Mouse (Mus musculus) left cerebral cortex, adult 11 months (tissue): ENCODE data around the gene Zbtb44.
"Not testable (repeated sequence)": the region's sequence is repeated elsewhere in the genome, so short reads cannot be mapped to it uniquely, and the experiment has no call there.

Source experiments
- DNase-seq: peaks from one replicate; pipeline ENCODE4 v3.0.0; 2022; ENCODE audit warnings: low spot score

Gene Zbtb44

DNA sequence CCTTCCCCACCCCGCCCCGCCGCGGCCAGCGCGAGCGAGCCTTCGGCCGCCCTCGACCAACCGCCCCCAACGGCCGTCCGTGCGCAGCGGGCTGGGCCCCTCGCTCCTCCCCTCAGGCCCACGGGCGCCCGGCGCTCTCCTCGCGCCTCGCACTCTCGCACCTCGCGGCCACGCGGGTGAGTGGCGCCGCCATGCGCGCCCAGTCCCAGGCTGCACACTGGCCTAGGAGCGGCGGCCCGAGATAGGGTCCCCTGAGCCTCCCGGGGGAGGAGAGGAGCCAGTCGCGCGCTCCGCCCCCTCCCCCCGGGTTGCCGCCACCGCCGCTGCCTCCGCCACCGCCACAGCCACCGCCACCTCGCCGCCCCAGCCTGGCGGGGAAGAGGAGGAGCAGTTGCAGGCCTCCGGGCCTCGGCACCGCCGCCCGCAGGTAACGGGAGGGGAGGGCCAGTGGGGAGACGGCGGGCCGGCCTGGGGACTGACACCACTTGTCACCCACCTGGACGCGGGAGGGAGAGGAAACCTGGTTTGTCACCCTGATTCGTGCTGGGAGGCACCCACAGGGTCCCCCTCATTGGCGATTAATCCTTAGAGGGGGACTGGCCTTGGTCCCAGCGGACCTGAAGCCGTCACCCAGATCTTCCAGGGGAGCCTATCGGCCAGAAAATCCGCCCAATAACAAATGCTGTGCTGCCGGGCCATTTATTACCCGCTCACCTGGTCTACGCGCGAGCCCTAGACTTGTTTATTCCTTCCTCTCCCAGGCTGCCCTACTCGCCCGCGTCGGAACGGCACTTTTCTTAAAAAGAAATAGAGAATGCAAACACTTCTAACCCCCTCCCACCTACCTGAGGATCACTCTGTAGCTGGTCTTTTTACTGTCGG is at the start of gene Zbtb44:
Gene Zbtb44 (plus strand): TSS at position 113 of the 882 bp plus-strand sequence.
- DNase-seq: peak; percentile 34

DNA sequence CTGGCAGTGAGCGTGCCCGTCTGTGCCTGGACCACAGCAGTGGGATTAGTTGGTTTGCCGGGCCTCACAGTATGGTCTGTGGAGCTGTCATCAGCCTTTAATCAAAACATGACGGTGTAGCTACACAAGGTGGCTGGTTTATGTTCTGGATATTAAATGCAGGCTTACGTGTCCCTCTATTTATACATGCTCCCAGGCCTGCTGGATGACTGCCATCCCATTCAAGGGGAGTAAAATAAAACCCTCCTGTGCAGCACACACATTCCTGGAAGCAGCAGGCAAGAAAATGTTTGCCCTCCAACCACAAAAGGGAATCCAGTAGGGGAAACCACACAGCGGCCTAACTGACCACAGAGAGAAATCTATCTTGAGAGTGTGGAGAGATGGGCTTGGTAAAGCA is 44.7 kb upstream of the Zbtb44 start:
- DNase-seq: no peak

DNA sequence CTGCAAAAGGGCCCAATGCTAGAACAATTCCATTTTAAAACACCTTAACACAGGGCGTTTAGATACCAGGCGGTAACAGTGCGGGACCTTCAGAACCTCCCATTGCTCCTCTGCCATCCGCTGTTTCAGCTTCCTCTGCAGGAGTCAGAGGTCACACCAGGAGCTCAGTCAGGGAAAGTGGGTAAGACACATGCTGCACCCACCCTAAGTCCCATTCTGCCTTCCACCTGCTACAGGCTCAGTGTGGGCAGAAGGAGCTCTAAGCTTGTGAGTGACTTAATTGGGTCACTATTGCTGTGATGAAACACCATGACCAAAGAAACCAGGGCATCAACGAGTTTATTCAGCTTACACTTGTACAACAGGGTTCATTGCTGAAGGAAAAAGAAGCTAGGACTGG is 37.3 kb upstream of the Zbtb44 start:
- no peak for DNase-seq

DNA sequence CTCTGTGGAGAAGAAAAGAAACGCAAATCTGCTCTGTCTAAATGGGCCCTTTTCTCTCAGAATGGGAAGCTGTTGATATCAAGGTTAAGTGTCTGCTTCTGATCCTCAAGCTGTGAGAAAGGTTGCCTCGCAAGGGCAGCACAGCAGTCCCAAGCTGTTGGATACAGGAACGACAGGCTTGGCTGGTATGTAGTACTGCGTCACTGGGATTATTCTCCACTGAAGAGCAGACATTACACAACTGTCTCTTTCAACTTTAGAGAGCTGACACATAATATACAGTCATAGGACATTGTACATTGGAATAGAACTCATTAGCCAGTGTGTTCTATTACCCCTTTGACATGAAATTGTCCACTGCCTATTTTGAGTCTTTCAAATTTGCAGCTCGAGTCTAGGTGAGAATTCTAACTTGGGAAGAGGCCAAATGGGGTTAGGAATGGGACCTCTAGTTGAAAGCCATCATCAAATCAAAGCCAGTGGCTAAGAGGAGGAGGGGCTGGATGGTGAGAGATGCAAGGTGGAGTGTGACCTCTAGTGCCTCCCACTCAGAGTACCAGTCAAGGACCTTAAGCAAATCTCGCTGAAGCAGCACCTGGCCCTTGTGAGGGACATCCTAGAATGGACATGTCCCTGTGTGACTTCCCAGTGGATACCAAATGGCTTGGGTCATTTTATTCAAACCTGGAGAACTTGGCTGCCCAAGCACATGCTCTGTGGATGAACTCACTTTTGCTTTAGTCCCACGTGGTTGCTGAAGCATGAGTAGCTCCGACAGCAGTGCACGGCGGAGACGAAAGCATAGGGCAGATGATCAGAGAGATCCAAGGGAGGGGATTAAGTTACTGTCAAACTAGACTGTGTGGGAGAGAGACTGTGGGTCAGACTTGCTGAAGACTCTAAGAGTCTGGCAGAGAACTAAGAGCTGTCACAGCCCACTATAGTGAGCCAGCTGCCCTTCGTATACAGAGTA is 33.6 kb upstream of the Zbtb44 start:
- DNase-seq: no peak

DNA sequence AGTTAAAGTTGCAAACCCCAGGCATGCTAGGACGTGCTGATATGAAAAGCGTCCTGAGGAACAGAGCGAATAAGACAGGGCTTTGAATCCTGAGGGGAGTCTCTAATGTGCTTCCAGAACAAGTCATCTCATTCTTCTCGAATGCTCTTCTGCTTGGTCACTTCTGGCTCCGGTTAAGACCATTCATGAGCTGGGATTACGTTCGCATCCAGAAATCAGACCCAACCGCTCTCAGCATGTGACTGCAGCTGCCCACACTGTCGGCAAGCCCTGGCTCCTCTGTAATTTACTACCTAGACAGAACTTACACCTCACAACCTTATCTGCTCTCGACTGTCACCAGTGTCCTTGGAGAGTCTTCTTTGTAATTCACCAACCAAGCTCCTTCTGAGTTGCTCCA is 29.8 kb upstream of the Zbtb44 start:
- DNase-seq: no peak

DNA sequence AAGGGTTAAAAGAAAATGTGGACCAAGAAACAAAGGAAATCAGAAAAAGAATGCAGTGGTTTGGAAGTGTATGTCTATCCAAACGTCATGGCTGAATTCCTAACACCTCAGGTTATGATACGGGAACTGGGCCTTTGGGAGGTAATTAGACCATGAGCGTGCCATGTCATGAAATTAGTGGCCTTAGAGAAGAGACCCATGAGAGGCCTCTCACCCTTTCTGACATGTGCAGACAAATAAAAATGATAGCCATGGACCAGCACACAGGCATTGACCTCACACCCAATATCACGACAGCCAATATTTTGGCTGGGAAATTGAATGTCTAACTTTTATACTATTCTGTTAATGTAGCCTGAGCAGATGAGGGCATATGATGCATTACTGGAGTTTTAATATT is 27.9 kb upstream of the Zbtb44 start:
- no peak for DNase-seq

DNA sequence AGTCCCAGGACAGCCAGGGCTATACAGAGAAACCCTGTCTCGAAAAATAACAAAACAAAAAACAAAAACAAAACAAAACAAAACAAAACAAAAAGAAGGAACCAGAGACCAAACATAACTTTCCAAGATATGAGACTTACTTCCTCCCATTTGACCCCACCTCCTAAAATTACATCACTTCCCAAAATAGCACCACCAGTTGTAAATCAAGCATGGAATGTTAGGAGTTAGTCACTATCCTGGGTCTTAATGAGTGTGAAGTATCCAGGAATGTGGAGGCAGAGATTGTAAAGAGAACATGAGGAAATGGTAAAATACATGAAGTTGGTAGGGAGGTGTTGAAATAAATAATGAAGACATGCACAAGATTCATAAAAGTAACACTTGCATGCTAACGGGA is 21.1 kb upstream of the Zbtb44 start:
- DNase-seq: no peak

DNA sequence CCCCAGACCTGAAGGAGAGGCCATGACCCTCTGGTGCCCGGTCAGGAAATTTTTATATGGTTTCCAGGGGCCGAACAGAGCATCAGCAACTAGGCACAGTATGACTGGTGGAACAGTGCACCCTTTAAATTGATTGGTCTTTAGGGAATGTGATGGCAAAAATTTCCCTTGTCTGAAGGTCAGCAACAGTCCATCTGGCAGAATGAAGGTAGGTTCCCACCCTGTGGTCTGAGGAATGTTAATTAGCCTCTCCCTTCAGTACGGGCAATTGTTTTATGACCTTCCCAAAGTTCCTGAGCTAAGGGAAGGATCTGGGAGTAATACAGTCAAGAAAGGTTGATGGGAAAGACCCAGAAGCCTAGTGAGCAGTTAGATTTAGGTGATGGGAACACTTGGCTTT is 20.4 kb upstream of the Zbtb44 start:
- no peak for DNase-seq

DNA sequence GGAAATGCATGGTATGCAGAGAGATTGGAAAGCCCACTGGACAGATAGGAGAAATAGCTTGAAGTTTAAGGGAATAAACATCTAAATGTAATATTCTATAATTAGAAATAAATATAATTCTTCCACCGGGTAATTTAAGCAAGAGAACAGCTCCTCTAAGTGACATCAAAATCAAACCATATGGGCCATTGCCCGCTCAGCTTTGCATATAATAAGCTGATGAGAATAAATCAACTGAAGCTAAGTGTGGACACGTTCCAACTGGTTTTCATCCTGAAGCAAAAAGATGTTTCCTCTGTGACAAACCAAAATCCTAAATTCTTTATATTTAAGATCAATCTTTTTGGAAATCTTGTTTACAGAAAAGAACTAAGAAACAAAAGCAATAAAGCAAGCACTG is 19.7 kb upstream of the Zbtb44 start:
- DNase-seq: no peak

DNA sequence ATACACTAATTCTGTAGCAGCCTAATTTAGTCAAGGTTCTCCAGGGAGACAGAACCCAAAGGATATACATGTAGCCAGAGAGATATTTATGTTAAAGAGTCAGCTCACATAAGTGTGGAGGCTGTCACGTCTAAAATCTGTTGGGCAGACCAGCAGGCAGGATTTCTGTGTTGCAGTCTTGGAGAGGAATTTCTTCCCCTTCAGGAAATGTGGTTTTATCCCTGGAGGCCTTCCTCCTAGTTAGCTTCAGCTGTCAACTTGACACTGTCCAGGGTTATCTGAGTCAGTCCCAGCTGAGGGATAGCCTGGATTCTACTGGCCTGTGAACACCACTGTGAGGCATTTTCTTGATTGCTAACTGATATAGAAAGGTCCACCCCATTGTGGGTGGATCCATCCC is 18.9 kb upstream of the Zbtb44 start:
- no peak for DNase-seq

DNA sequence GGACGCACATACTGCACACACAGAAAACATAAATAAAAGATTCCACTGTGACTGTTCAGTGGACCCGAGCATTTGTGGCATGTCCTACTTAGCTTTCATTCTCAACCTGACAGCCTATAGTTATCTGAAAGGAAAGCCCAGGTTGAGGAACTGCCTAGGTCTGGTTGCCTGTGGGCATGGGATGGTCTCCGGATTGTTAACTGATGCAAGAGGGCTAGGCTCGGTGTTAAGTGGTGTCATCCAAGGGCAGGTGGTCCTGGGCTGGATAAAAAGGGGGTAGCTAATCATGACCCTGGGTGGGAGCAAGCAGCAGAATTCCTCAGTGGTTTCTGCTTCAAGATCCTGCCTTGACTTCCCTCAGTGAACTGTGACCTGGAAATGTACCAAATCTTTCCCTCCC is 17.8 kb upstream of the Zbtb44 start:
- DNase-seq: no peak

DNA sequence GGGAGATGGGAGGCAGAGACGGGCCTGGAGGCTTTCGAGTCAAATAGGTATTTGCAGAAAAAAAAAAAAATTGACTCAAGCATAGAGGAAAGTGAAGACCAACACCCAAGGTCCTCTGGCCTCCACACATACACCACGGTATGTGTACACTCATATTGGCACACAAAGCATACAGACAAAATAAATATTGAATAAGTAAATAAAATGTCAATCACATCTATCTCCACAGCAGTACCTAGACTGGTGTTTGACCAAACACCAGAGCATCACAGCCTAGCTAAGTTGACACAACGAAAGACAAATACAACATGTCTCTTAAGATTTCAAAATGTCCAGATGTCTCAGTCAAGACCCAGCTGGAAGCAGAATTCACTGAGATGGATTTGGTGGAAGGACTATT is 17.0 kb upstream of the Zbtb44 start:
- no peak for DNase-seq

DNA sequence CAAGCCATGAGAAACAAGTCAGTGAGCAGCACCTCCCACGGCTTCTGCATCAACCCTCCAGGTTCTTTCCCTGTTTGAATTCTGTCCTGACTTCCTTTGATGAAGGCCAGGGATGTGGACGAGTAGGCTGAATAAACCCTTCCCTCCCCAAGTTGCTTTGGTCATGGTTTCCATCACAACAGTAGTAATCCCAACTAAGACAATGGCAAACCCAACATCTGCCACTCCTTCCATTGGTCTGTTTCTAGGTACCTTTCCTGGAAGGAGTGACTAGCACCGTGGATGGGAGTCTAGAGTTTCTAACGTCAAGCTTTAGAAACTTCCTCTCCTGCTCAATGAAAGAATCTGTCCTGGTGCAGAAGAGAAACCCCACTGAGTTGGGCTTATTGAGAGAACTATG is 12.8 kb upstream of the Zbtb44 start:
- no peak for DNase-seq

DNA sequence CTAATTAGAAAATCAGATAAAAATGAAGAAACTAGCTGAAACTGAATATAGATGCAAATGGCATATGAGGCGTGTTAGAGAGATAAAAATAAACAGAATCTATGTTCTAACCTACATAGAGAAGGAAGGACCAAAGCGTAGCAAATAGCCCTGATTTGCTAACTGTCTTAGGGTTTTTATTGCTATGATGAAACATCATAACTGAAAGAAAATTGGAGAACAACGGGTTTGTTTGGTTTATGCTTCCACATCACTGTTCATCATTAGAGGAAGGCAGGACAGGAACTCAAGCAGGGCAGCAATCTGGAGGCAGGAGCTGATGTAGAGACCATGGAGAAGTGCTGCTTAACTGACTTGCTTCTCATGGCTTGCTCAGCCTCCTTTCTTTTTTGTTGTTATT is 12.3 kb upstream of the Zbtb44 start:
- no peak for DNase-seq

DNA sequence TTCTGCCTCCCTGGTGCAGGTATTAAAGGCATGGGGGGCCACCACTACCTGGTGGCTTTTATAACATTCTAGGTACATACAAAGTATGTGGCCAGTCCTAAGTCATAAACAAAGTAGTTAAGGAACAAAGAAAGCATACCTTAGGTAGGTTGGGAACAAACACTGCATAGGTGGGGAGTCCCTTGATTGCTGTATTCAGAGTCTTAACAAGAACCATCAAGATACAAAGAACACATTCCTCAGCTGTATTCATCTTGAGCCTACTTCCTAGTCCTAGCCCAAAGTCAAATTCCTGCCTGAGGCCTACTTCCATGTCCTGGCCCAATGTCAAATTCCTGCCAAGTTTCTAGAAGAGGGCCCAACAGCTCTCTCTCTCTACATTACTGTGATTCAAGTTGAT is 11.7 kb upstream of the Zbtb44 start:
- no peak for DNase-seq

DNA sequence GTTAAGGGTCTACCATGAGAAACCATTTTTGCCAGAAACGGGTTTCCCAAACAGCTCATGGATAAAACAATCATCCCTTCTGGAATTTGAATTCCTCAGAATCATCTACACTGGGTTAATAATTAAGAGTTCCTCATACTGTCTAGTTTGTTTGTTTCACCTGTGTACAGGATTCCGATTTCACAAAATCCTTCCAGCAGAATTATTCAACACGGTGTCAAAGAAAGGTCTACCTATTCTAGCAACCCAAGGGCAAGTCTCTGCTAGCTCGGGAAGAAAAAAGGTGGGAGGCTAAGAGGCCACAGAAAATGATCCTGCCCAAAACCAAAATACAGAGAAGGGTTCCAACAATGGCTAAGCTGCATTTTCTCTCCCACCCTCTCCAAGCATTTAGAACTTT is 2.2 kb upstream of the Zbtb44 start:
- no peak for DNase-seq

DNA sequence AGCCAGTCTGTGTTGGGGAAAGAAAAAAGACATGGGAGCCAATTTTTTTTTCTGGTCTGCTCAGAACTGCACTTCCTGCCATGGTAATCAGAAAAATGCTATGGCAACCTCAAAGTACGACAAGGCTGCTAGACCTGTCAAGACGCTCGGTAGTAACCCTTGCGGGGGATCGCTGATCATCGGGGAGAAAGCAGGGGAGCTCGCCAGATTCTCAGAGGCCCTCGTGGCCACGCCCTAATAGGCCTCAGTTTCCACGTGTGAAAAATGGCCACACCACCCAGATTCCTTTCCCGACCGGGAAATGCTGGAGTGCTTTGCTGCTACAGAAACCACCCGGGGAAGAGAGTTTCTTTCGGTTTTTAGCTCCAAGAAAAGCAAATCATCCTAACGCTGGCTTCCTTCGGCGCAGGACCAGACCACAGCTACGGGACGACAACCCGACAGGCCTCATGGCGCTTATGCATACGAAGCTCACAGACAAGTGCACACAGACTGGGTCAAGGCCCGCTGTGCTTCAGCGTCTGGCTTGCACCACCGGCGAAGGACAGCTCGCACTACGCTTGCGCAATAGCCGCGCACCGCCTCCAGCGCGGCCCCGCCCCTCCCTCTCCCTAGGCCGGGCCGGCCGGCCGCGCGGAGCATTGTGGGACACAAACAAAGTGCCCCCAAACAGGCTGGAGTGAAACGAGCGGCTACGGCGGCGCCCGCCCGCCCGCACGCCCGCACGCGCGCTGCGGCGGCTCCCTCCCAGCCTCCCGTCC is 513 bp upstream of the Zbtb44 start:
- peak; percentile 90 for DNase-seq

DNA sequence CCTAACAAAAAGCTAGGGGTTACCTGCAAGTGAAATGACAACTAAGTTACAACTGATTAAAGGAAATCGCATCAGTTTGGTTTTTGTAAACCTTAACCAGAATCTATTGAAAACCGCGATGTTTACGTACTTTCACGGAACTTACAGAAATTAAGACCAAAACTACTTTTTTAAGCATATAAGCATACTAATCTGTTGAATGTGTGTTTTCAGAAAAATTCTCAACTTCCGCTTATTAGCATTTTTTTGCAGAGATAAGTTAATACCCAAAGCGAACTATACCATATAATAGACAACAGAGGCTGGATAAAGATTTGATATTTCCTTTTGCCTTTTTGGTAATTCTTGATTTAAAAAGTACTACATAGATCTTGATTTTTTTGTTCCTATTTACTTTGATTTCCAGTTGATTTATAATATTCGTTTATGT is 985 bp downstream of the Zbtb44 start:
- no peak for DNase-seq

DNA sequence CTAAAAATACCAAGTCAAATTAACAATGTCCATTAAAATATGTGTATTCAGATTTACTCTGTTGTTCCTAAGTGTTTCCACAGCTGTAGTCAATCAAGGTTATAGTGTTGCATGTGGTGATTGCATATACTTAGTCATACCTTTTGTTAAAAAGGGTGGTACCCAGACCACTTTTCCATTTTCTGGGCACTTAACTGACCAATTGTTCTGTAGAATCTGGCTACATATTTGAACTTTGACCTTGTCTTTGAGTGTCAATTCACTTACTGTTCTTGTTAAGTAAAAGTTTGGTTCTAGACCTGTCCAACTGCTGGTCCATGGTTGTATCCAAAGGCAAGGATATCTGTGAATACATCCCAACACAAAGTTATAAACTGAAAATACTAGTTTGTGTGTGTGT is 2.1 kb downstream of the Zbtb44 start:
- no peak for DNase-seq

DNA sequence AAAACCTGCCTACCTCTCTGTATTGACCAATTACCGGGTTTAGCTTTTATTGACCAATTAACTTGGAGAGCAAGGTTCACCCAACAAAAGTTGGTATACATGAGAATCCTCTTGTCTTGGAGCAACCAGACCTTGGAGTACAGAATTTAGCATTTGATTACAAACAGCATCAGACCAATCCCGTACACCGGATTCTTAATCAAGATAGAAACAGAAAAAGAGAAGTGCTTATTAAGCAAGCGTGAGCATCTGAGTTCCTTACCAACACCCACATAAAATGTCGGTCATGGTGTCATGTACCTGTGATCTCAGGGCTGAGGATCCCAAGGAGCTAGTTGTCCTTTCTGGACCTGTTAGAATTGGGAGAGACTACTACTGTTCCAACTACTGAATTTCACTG is 19.8 kb downstream of the Zbtb44 start:
- no peak for DNase-seq

DNA sequence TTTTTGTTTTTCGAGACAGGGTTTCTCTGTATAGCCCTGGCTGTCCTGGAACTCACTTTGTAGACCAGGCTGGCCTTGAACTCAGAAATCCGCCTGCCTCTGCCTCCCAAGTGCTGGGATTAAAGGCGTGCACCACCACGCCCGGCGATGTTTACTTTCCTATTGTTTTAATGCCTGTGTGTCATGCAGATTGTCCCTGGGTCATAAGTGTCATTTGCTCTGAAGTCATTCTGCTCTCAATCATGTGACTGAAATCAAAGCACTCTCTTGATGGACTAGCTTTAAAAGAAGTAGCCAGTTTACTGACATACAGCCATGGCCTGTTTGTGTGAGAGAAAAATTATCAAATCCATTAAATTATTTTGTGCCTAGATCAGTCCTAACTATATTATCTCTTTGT is 21.1 kb downstream of the Zbtb44 start:
- not testable (repeated sequence) for DNase-seq

DNA sequence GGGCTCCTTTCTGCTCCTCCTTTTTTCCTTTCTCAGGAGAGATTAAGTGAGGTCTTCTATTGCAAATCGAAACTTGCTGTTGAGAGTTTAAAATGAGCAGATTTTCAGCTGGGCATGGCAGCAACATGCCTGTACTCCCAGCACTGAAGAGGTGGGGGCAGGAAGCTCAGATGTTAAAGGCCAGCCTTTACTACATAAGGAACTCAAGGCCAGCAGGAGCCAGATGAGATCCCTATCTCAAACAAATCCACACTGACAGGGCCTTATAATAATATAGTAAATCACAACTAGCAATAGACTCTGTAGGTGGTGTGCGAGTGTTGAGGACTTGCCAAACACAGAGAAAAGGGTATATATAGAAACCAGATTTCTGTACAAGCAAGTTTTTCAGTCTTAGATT is 28.3 kb downstream of the Zbtb44 start:
- DNase-seq: no peak
